Mouse (Mus musculus) cerebellum, adult 2 months (tissue): ENCODE data around the gene Olfr714. TPM values are rescaled to one million over a fixed set of nuclear protein-coding genes. Genes with fewer than 3 reads are reported as not detected.

Source experiments
- polyA plus RNA-seq: library from polyadenylated mRNA; depleted of rRNA; stranded (reverse); fragments of >200 nt; gene quantifications from 2 replicates; pipeline ENCODE4 v1.2.3, GENCODE M21; 2012; rRNA removed

Olfr714 gene
- polyA plus RNA-seq, 1 experiment = not detected

Other genes with a start within 250 kb of the Olfr714 start
- gene Olfr702, start 237.1 kb upstream of the Olfr714 start, polyA plus RNA-seq = not detected in 2 replicates
- gene Olfr703, start 227.6 kb upstream of the Olfr714 start, polyA plus RNA-seq = not detected in 2 replicates
- gene Olfr704, start 207.8 kb upstream of the Olfr714 start, polyA plus RNA-seq = not detected in 2 replicates
- not detected in 2 replicates for gene Olfr705, start 194.1 kb upstream of the Olfr714 start, polyA plus RNA-seq
- gene Olfr706, start 182.8 kb upstream of the Olfr714 start, polyA plus RNA-seq = not detected in 2 replicates
- gene Olfr707, start 169.7 kb upstream of the Olfr714 start, polyA plus RNA-seq = not detected in 2 replicates
- gene Olfr1532-ps1, start 163.0 kb upstream of the Olfr714 start, polyA plus RNA-seq = not detected in 2 replicates
- gene Olfr709-ps1, start 138.8 kb upstream of the Olfr714 start, polyA plus RNA-seq = not detected in 2 replicates
- not detected in 2 replicates for gene Olfr710, start 122.7 kb upstream of the Olfr714 start, polyA plus RNA-seq
- gene Olfr6, start 107.0 kb upstream of the Olfr714 start, polyA plus RNA-seq = not detected in 2 replicates
- not detected in 2 replicates for gene Olfr711, start 95.5 kb upstream of the Olfr714 start, polyA plus RNA-seq
- not detected in 2 replicates for gene Olfr2, start 64.9 kb upstream of the Olfr714 start, polyA plus RNA-seq
- gene Olfr713, start 39.8 kb upstream of the Olfr714 start, polyA plus RNA-seq = not detected in 2 replicates
- not detected in 2 replicates for gene Olfr17, start 22.2 kb downstream of the Olfr714 start, polyA plus RNA-seq
- not detected in 2 replicates for gene Olfr715b, start 39.4 kb downstream of the Olfr714 start, polyA plus RNA-seq
- gene Olfr715, start 60.1 kb downstream of the Olfr714 start, polyA plus RNA-seq = not detected in 2 replicates
- gene Olfr716, start 67.3 kb downstream of the Olfr714 start, polyA plus RNA-seq = not detected in 2 replicates
- not detected in 2 replicates for gene Nlrp14, start 96.0 kb downstream of the Olfr714 start, polyA plus RNA-seq
- not detected in 2 replicates for gene Rbmxl2, start 138.5 kb downstream of the Olfr714 start, polyA plus RNA-seq